Mouse (Mus musculus) cortical plate, adult 2 months (tissue): ENCODE results near the gene Med29. TPM values are rescaled to one million over a fixed set of nuclear protein-coding genes. Genes with fewer than 3 reads are reported as not detected.

Experiments
- H3K27ac ChIP-seq: fragments of 200-500 bp; 2 replicates; pipeline ENCODE4 v1.5.1; 2012; ENCODE audit warnings: low read length, control low read depth, inconsistent platforms; ENCODE audit not compliant: insufficient read depth
- H3K4me1 ChIP-seq: fragments of 200-500 bp; 2 replicates; pipeline ENCODE4 v1.6.1; 2011; ENCODE audit warnings: low read length; ENCODE audit not compliant: control insufficient read depth, insufficient read depth
- H3K4me3 ChIP-seq: fragments of 200-500 bp; 2 replicates; pipeline ENCODE4 v1.5.1; 2011; ENCODE audit warnings: mild to moderate bottlenecking, low read length, control low read depth; ENCODE audit not compliant: insufficient read depth
- CTCF ChIP-seq: fragments of 200-500 bp; IDR thresholded peaks from 2 replicates; pipeline ENCODE4 v1.5.1; 2011; ENCODE audit warnings: mild to moderate bottlenecking, control low read depth, low read length; ENCODE audit not compliant: insufficient read depth; ENCODE audit errors: extremely low read depth
- POLR2A ChIP-seq: fragments of 200-500 bp; IDR thresholded peaks from 2 replicates; pipeline ENCODE4 v1.6.1; 2011; ENCODE audit warnings: mild to moderate bottlenecking, low read length, control low read depth; ENCODE audit not compliant: insufficient read depth; ENCODE audit errors: extremely low read depth
- polyA plus RNA-seq: library from polyadenylated mRNA; depleted of rRNA; stranded (reverse); fragments of >200 nt; gene quantifications from 2 replicates; pipeline ENCODE4 v1.2.3, GENCODE M21; 2012

The Med29 gene
- polyA plus RNA-seq, 1 experiment = 42.6 TPM

DNA sequence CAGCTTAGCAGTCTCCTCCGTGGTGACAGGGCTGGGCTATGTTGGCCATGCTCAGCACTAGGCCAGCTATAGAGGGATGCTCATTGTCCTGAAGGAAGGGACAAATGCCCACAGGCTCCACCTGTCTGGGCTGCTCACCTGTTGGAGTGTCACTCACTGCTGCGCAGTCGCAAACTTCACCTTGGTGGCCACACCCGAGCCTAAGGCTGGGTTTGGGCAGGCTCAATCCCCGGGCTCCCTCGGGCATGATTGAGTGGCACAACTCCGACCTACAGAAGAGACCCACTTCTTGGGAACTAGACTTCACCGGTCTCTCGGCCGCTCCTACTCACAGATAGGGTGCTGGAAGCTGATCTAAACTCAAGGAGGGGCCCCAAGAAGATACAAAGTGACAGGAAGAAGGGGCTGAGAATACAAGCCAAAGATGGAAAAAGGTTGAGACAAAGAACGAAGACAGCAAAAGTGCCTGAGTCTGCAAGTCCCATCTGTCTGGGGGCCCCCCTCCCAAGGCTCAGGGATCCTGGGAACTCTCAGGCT lies 21.5 kb downstream of the Med29 start:
- no peak overlapping the region for H3K27ac ChIP-seq
- H3K4me3 ChIP-seq = peak overlapping the region; percentile 26; the same call in 1 of the 2 replicates
- TF ChIP-seq POLR2A (no peak), CTCF (no peak)
- H3K4me1 ChIP-seq = no peaks in the 10 kb centered on the region; the same call in 1 of the 2 replicates

DNA sequence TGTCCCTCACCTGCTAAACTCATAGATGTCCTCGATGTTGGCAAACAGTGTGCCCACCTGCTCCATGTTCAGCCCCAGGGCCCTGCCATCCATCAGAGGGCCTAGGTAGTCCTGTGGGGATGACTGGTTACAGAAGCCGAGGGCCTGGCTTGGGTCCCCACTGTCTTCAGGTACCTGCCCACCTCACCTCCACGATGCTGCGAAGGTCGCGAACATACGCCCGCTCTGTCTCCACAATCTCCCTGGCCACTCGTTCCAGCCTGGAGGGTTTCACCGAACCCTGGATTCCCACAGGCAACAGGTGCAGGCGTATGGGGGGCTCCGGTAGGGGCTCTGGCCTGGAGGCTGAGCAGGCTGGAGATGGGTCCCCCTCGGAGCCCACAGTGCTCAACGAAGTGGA lies 22.5 kb downstream of the Med29 start:
- Histone ChIP-seq H3K4me3 (no peak overlapping the region), H3K27ac (no peak overlapping the region), H3K4me1 (no peaks in the 10 kb centered on the region)
- TF ChIP-seq CTCF (no peak), POLR2A (no peak)

DNA sequence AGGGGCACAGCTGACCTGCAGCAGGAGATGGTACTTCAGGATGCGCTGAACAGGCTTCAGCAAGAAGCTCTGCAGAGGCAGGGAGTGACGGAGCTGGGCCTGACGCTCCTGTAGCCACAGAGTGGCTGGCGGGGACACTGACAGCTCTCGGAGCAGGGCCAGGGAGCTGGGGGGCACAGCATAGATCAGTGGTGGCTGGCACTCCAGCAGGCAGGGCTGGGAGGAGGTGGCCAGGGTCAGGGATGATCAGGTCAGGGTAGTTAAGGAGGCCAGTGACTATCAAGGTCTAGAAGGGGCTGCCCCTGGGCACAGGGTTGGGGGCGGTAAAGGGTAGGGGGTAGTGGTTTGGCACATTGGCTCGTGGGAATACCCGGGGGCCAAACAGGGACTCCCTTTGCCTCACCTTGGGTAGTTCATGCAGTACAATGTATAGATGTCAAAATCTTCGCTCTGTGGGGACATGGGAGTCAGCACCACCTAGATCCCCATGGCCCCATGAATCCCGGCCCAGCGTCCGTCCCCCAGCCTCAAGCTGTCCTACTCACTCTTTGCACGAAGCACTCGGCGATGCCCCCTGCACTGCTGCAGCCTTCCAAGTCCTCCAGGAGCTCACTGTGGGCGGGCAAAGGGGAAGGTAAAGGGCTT lies 24.1 kb downstream of the Med29 start:
- TF ChIP-seq POLR2A (no peak), CTCF (no peak)
- Histone ChIP-seq H3K4me3 (no peak overlapping the region), H3K27ac (no peak overlapping the region), H3K4me1 (no peaks in the 10 kb centered on the region)

DNA sequence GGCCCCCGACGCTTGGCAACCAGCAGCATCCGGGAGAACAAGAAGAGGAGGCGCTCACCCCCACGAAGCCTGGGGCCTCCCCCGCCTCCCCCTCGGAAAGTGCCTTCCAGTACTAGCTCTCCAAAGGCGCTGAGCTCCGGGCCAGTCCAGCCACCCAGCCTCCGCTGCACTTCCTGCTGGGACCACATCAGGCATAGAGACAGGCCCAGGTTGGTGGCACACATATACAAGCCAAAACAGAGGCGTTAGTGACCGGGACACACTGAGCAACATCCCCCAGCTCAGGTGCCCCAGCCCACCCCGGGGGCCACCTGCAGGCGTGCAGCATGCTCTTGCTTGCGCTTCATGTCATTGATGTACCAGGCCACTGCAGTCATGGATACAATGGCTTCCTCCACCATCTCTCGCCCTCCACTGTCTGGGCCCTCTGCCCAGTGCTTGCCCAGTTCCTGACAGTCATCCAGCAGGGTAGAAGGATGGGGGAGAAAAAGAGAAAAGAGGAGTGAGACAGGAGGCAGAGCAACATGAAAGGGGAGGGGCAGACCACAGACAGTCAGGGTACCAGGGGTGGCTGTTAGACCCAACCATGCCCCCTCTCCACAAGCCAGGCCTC lies 24.7 kb downstream of the Med29 start:
- TF ChIP-seq CTCF (no peak), POLR2A (no peak)

DNA sequence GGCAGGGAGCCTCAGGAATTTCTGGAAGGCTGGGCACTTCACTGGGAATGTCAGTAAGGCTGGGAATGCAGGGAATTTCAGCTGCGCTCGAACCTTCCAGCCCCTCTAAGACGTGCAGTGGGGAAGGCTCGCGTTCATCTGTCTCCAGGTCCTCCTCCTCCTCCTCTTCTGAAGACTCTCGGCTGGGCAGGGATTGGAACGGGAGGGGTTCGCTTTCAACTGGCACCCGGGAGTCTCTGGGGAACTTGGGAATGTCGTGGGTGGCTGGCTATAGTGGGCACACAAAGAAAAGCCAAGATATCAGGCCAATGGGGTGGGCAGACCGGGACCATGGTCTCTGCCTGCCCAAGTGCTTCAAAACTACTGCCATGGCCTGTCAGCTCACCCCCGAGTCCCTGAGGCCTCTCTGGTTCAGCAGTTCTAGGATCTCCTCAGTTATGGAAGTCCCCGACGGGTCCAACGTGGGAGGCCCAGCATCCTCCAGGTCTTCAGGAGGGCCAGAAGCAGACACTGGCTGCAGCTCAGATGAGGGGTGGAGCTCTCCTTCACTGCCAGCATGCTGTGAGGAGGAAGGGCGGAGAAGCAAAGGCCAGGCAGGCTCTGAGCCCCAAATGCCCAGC lies 30.0 kb downstream of the Med29 start:
- H3K27ac ChIP-seq = no peak overlapping the region
- TF ChIP-seq POLR2A (no peak), CTCF (no peak)
- no peak overlapping the region for H3K4me3 ChIP-seq
- no peaks in the 10 kb centered on the region for H3K4me1 ChIP-seq

More for the DNA sequence above, 24.7 kb downstream of the Med29 start:
- H3K4me1 ChIP-seq = no peaks in the 10 kb centered on the region
- H3K4me3 ChIP-seq = no peak overlapping the region
- no peak overlapping the region for H3K27ac ChIP-seq

DNA sequence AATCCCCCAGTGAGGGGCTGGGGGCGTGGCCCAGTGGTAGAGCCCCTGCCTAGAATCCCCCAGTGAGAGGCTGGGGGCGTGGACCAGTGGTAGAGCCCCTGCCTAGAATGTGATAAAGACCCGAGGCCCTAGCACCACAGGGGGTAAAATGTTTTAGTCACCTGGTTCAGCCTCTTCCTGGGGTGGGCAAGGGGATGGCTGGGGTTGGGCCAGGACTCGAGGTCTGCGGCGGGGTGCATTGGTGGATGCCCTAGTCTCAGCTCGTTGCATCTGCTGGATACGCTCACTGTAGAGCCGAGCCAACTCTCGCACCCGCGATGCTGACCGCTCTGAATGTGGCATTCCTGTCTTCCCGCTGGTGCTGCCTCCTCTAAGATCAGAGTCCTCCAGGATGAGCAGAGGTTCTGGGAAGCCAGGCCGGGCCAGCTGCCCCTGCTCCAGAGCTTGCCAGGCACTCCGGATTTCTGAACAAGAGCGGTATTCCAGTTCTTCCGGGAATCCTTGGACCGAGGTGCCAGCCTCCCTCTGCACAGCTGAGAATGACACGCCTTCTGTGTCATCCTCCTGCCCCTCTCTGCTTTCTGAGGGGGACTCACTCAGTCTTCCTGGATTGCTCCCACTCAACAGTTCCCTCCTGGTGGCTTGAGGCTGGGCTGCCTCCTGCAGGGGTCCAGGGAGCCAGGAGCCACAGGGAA lies 30.7 kb downstream of the Med29 start:
- no peaks in the 10 kb centered on the region for H3K4me1 ChIP-seq
- no peak overlapping the region for H3K27ac ChIP-seq
- TF ChIP-seq CTCF (no peak), POLR2A (no peak)
- no peak overlapping the region for H3K4me3 ChIP-seq

DNA sequence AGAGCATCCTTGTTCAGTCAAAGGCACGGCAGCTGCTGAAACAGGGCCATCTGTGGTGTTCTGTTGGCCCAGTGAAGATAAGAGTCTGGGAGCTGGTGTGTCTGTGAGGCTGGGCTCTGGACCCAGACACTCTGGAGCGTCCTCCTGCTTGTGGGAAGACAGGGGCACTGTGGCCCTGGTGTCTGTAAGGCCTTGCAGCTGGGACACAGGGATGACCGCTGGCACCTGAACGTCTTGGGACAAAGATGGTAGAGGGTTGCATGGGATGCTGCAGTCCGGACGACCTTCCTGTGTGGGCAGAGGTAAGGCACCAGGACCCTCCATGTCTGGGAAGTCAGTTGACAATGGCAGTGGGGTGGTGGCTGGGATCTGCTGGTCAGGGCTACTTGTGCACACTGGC lies 32.2 kb downstream of the Med29 start:
- Histone ChIP-seq H3K4me3 (no peak overlapping the region), H3K27ac (no peak overlapping the region), H3K4me1 (no peaks in the 10 kb centered on the region)
- TF ChIP-seq POLR2A (no peak), CTCF (no peak)

DNA sequence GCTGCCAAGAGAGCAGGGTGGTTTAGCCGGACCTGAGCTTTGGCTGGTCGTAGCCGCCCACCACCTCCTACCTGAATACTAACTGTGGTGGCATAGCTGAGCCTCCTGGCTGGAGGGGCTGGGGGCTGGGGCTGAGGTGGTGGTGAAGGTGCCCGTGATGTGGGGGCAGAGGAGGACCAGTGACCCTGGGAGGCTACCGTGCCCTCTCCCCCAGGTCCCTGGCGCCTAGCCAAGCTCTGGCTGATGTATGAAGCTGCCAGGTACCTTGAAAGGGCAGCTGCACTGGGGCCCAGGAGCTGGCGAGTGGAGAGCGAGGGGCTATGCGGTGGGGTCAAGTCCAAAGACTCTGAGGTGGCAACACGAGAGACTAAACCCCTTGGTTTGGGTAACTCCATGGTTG lies 32.7 kb downstream of the Med29 start:
- no peak overlapping the region for H3K4me3 ChIP-seq
- H3K4me1 ChIP-seq = no peaks in the 10 kb centered on the region
- TF ChIP-seq CTCF (no peak), POLR2A (no peak)
- H3K27ac ChIP-seq = no peak overlapping the region

DNA sequence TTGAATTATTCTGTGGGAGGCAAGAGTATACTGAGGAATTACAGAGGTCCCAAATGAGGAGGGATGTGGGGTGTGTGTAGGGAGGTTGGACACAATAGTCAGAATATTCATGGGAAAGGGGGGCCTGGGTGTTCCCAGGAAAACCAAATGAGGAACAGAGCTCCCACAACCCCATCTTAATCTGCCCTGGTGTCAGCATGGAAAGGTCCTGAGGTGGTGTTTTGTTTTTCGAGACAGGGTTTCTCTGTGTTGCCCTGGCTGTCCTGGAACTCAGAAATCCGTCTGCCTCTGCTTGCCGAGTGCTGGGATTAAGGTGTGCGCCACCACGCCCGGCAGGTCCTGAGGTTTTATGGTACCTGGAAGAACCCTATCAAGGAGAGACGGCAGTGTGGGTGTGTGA lies 34.1 kb downstream of the Med29 start:
- Histone ChIP-seq H3K27ac (no peak overlapping the region), H3K4me3 (no peak overlapping the region), H3K4me1 (no peaks in the 10 kb centered on the region)
- TF ChIP-seq POLR2A (no peak), CTCF (no peak)
